Mouse (Mus musculus): ENCODE measurements at regions not wholly inside any gene's neighbourhood (a gene's known extent, or its start where the extent isn't known, plus 50 kb on each side); places are given as distances from the start of the nearest gene placed in this dataset.
"Not testable (repeated sequence)": the region's sequence is repeated elsewhere in the genome, so short reads cannot be mapped to it uniquely, and the experiment has no call there.

GRCm38 (mm10) chr17:14144082-14144481, 60.0 kb downstream of the Dact2 start:
- no peak for DNase-seq

GRCm38 (mm10) chr17:14141669-14142068, 62.4 kb downstream of the Dact2 start:
- DNase-seq, result no peak

GRCm38 (mm10) chr17:14140266-14140665, 63.8 kb downstream of the Dact2 start:
- DNase-seq, result peak; percentile 71

GRCm38 (mm10) chr17:14138941-14139340, 65.2 kb downstream of the Dact2 start:
- no peak for DNase-seq

GRCm38 (mm10) chr17:14136702-14137315, 67.3 kb downstream of the Dact2 start:
- DNase-seq, result peak; percentile 45

- DNase-seq, result no peak
Measured at GRCm38 (mm10) chr17:14134604-14135003, 69.5 kb downstream of the Dact2 start.

GRCm38 (mm10) chr17:14133986-14134385, 70.1 kb downstream of the Dact2 start:
- DNase-seq, result no peak

GRCm38 (mm10) chr17:14127031-14127430, 67.7 kb upstream of the Gm7358 start:
- not testable (repeated sequence) for DNase-seq

- DNase-seq, result no peak
Measured at GRCm38 (mm10) chr17:14118863-14119262, 59.5 kb upstream of the Gm7358 start.

- no peak for DNase-seq
Measured at GRCm38 (mm10) chr17:14116223-14116622, 56.9 kb upstream of the Gm7358 start.

- DNase-seq, result no peak
Measured at GRCm38 (mm10) chr17:14114856-14115255, 55.5 kb upstream of the Gm7358 start.

- DNase-seq, result peak; percentile 24
Measured at GRCm38 (mm10) chr17:14111692-14112091, 52.4 kb upstream of the Gm7358 start.

Data from lung, postnatal 36 days (tissue).